Mouse (Mus musculus) neutrophil, adult 5-6 weeks (primary cell): ENCODE results near the gene Csf3. TPM values are rescaled to one million over a fixed set of nuclear protein-coding genes. Genes with fewer than 3 reads are reported as not detected.
A peak's percentile ranks its signal among the peaks of the same experiment; 100 is the strongest.

ENCODE experiments used
- ATAC-seq: fragments of 151-379, 151-347 bp; 2 replicates; pipeline ENCODE4 v1.8.0; 2017; ENCODE audit warnings: mild to moderate bottlenecking, moderate TSS enrichment; ENCODE audit not compliant: insufficient number of reproducible peaks, poor library complexity, low FRiP score, severe bottlenecking; ENCODE audit errors: extremely low read depth
- total RNA-seq: library from RNA; stranded (forward); fragments of 200-1000 nt; gene quantifications from 2 replicates; pipeline ENCODE4 v1.2.3, GENCODE M21; 2017

The Csf3 gene
- total RNA-seq, 1 experiment from 2014 or later: not detected

GRCm38 (mm10) chr11:98743655-98744345 is 42.7 kb downstream of the Csf3 start:
- no peak for ATAC-seq

- ATAC-seq: no peak
Observed at GRCm38 (mm10) chr11:98744456-98745019, 43.5 kb downstream of the Csf3 start.

GRCm38 (mm10) chr11:98745932-98746853 is 45.1 kb downstream of the Csf3 start:
- no peak for ATAC-seq

DNA sequence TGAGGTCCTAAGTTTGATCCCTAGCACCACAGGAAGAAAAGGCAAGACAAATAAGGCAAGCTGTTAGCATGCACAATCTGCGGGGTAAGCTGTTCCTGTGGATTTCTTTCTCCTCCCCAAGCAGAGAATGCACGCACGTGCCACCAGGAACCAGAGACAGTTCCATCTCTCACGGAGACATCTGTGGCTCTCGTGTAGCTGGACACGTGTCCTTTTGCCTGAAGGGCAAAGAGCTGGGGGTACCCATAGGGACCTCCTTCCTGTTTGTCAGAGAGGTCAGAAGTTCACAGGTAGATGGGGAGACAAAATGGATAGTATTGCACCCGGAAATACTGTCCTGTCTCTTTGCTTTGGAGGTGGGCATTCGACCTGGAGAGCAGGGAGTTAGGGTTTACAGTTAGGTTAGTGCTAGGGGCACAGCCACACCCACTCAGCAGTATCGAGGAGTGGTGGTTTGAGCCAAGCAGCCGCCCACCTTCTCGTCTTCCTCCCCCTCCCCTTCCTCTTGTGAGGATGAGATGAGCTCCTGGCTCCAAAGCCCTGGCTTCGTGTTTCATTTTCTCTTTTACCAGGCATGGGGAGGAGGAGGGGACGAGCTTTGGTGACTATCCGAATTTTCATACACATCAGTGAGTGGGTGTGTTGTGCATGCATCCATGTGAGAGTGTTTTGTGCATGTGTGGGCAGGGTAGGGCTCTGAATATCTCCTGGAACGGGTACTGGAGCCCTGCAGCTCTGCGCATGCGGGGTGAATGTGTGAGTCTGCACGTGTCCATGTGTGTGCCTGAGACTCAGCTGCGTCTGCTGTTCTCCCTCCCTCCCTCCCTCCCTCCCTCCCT is 46.0 kb downstream of the Csf3 start:
- peak; percentile 18; the same call in 1 of the 2 replicates for ATAC-seq

DNA sequence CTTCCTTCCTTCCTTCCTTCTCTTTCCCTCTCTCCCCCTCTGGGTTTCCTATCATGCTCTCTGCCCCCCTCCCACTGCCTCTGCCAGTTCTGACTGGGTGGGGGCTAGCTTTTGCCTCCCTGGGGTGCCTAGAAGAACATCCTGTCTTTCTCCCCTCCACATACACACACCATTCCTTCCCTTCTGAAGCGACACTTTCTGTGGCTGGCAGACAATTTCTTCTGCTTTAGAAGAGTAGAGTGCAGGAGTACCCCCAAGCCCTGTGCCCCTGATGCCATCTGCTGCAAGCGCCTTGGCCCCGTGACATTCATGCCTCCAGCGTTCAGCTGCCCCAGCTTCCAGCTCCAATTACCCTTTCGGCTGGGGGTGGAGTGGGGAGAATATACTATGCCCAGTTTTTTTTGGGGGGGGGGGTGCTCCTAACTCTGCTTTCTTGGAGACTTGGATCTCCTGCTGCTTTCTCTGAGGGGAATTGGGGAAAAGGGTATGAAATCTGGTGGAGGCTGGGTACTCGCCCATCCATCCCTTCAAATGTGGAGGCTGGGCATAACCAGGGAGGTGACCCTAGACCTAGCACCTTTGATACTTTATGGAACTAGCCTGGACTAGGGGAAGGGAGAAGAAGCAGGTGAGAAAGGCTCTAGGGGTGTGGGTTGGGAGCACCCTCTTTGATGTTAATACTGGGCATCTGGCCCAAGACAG is 46.9 kb downstream of the Csf3 start:
- ATAC-seq: no peak

GRCm38 (mm10) chr11:98748506-98749416 is 47.7 kb downstream of the Csf3 start:
- ATAC-seq: no peak

DNA sequence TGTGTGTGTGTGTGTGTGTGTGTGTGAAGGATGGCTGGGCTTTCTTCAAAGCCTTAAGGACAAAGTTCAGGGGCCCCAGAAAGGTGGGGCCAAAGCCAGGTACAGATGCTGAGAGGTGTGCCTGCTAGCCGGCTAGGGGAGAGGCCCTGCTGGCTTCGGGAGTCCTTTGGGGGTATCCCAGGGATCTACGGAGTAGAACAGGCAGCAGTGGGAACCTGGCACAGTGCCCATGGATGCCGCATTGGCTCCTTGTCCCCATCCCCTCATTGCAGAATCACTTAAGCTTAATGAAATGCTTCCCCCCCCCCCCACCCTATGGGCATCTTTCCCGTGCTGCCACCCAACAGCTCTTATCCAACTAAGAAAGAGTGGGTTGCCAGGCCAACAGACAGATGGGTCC is 48.7 kb downstream of the Csf3 start:
- ATAC-seq: no peak

DNA sequence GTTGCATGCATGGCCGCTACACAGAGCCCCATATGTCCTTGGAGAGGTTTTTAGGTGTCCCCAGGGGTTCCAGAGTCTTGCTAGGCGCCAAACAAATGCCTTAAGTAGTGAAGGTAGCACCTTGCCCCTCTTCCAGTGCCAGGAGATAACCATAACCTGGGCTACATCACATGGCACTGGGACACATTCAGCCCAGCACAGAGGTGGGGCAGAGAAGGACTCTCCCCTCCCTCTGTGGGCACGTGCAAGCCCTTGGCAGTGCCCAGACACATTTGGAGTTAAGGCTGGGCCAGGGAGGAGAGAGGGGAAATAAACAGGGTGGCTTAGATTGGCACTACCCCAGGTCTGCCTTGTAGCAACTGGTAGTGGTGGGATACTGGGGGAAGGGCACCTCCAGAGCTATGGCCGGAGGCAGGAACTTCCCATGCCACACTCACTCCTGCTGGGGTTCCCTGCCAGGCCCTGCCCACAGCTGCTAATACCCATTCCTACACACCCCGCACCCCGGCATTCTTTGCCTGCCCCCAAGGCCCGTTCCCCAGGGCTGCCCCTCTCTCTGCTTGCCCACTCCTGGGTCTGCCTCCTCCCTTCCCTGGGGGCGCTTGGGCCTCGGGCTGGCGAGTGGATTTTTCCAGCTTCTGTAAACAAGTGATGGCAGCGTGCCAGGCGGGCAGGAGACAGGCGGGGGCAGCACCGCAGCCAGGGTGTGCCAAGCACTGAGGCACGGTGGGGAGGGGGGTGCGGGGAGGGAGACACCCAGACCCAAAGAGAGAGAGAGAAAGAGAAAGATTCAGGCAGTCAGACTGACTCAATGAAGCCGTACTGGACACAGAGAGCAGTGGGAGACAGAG is 49.5 kb downstream of the Csf3 start:
- no peak for ATAC-seq

GRCm38 (mm10) chr11:98751221-98751782 is 50.2 kb downstream of the Csf3 start:
- no peak for ATAC-seq

DNA sequence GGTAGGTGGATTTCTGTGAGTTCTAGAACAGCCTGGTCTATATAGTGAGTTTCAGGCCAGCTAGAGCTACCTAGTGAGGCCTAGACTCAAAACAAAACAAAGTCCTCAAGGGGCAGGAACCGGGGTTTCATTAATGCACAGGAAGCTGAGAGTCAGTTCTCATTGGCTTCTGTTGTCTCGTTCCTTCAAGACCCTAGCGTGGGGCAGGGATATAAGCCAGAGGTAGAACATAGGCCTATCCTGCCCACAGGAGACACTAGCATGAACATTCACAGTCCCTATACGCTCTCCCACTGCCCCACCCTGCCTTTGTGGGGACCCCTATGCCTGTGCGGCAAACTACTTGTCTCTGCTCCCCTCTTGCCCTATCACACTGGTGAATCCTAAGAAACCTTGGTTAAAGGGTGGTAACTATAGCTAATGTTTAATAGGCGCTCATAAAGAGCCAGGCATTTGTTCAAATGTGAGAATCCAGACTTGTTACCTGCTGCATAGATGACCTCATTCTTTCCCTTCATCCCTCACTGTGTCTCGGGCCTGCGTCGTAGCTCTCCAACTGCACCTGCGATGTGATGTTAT is 51.6 kb downstream of the Csf3 start:
- no peak for ATAC-seq

Other genes starting within 250 kb of the Csf3 start
- 315 and 346 TPM in 2 replicates for gene Ikzf3, start 155.2 kb upstream of the Csf3 start, total RNA-seq
- gene Zpbp2, start 150.2 kb upstream of the Csf3 start, total RNA-seq: 2.4 and 7.5 TPM in 2 replicates
- gene Ormdl3, start 113.9 kb upstream of the Csf3 start, total RNA-seq: 18.6 and 23.8 TPM in 2 replicates
- gene Lrrc3c, start 103.0 kb upstream of the Csf3 start, total RNA-seq: not detected in 2 replicates
- gene Gm12355, start 75.6 kb upstream of the Csf3 start, total RNA-seq: not detected in 2 replicates
- not detected in 2 replicates for gene Gsdma3, start 74.9 kb upstream of the Csf3 start, total RNA-seq
- gene Gsdma2, start 54.5 kb upstream of the Csf3 start, total RNA-seq: not detected in 2 replicates
- not detected in 2 replicates for gene Gsdma, start 36.9 kb upstream of the Csf3 start, total RNA-seq
- gene Psmd3, start 18.7 kb upstream of the Csf3 start, total RNA-seq: 33.2 and 37.8 TPM in 2 replicates
- 14.9 and 21.3 TPM in 2 replicates for gene Med24, start 28.2 kb downstream of the Csf3 start, total RNA-seq
- gene Thra, start 39.4 kb downstream of the Csf3 start, total RNA-seq: 7.9 and 8.7 TPM in 2 replicates
- gene Nr1d1, start 74.1 kb downstream of the Csf3 start, total RNA-seq: 0.47 and 1.8 TPM in 2 replicates
- gene Msl1, start 94.3 kb downstream of the Csf3 start, total RNA-seq: 191 TPM in 2 replicates
- gene Casc3, start 103.6 kb downstream of the Csf3 start, total RNA-seq: 58.7 and 64.0 TPM in 2 replicates
- 0.58 and 0.61 TPM in 2 replicates for gene Rapgefl1, start 135.5 kb downstream of the Csf3 start, total RNA-seq
- gene Wipf2, start 162.4 kb downstream of the Csf3 start, total RNA-seq: 13.4 and 16.2 TPM in 2 replicates
- 2.0 and 2.2 TPM in 2 replicates for gene Cdc6, start 206.5 kb downstream of the Csf3 start, total RNA-seq
- 131 and 135 TPM in 2 replicates for gene Rara, start 226.6 kb downstream of the Csf3 start, total RNA-seq